Mouse (Mus musculus): ENCODE results near the gene Noto. TPM values are rescaled to one million over a fixed set of nuclear protein-coding genes. Genes with fewer than 3 reads are reported as not detected.

Gene Noto
- total and polyA plus RNA-seq, 3 experiments: not detected

- TF ChIP-seq POLR2AphosphoS2 (IDR thresholded peaks at IDR 0.05; ENCODE audit: low read length) (no peak), ELF1 (IDR thresholded peaks at IDR 0.05; ENCODE audit: low read depth, low read length) (0 out of 2 replicates have a peak, but pooled peaks have one; percentile 42)
Measured at GRCm38 (mm10) chr6:85410771-85411273, 12.9 kb upstream of the Noto start (continued).

GRCm38 (mm10) chr6:85415829-85416228, 7.9 kb upstream of the Noto start:
- H3K27ac ChIP-seq (ENCODE audit: control insufficient read depth, low read depth, low read length): no peak overlapping the region
- no peak for TF ChIP-seq JUND (IDR thresholded peaks at IDR 0.05; ENCODE audit: low read depth, low read length)
- no peak for TF ChIP-seq ZKSCAN1 (IDR thresholded peaks at IDR 0.05; ENCODE audit: low read depth, low read length)
- TF ChIP-seq MYB (IDR thresholded peaks at IDR 0.05; ENCODE audit: low read depth, low read length): no peak
- TF ChIP-seq ETS1 (IDR thresholded peaks at IDR 0.05; ENCODE audit: low read depth, low read length): no peak
- no peak for TF ChIP-seq CTCF (IDR thresholded peaks at IDR 0.05 in 2 of 3, conservative IDR thresholded peaks at IDR 0.05 in 1 of 3; ENCODE audit: control insufficient read depth in 1 of 3, insufficient read depth in 1 of 3, low read depth in 2 of 3, low read length in 3 of 3, poor library complexity in 1 of 3, severe bottlenecking in 1 of 3)
- TF ChIP-seq MAX (IDR thresholded peaks at IDR 0.05; ENCODE audit: low read length): no peak
- TF ChIP-seq SMC3 (IDR thresholded peaks at IDR 0.05; ENCODE audit: low read depth, low read length): no peak
- TF ChIP-seq POLR2AphosphoS5 (IDR thresholded peaks at IDR 0.05; ENCODE audit: borderline replicate concordance, low read depth, low read length): no peak
- no peak for TF ChIP-seq NRF1 (IDR thresholded peaks at IDR 0.05; ENCODE audit: insufficient read depth, low read depth, low read length, poor library complexity, severe bottlenecking)
- no peak for TF ChIP-seq CHD1 (IDR thresholded peaks at IDR 0.05; ENCODE audit: low read depth, low read length)
- H3K9ac ChIP-seq (ENCODE audit: control insufficient read depth, low read depth, low read length, poor library complexity, severe bottlenecking): no peak overlapping the region
- no peak for DNase-seq (ENCODE audit: low read depth, low spot score)
- H3K9me3 ChIP-seq (replicated peaks; ENCODE audit: insufficient read depth, low read length): no peaks in the 10 kb centered on the region
- no peak overlapping the region for H3K4me3 ChIP-seq (ENCODE audit: control insufficient read depth in 1 of 2, insufficient read depth in 1 of 2, low read depth in 2 of 2, low read length in 2 of 2)
- no peaks in the 10 kb centered on the region for H3K79me2 ChIP-seq (ENCODE audit: control insufficient read depth, insufficient read depth, low read length, poor library complexity)
- H3K27me3 ChIP-seq (ENCODE audit: control insufficient read depth in 1 of 2, insufficient read depth in 2 of 2, low read length in 2 of 2): peaks cover 7 to 11% of the 10 kb centered on the region in 2 experiments
- H3K4me1 ChIP-seq (ENCODE audit: control insufficient read depth in 1 of 2, insufficient read depth in 2 of 2, low read length in 2 of 2): no peaks in the 10 kb centered on the region
- no peaks in the 10 kb centered on the region for H3K36me3 ChIP-seq (ENCODE audit: control insufficient read depth in 1 of 2, insufficient read depth in 2 of 2, low read length in 2 of 2)

GRCm38 (mm10) chr6:85419150-85419549, 4.5 kb upstream of the Noto start:
- H3K27me3 ChIP-seq (ENCODE audit: control insufficient read depth in 1 of 2, insufficient read depth in 2 of 2, low read length in 2 of 2): peaks cover 7 to 16% of the 10 kb centered on the region in 2 experiments
- no peak for DNase-seq (ENCODE audit: low read depth, low spot score)
- H3K36me3 ChIP-seq (ENCODE audit: control insufficient read depth in 1 of 2, insufficient read depth in 2 of 2, low read length in 2 of 2): no peaks in the 10 kb centered on the region
- H3K4me3 ChIP-seq (ENCODE audit: control insufficient read depth in 1 of 2, insufficient read depth in 1 of 2, low read depth in 2 of 2, low read length in 2 of 2): no peak overlapping the region
- H3K9ac ChIP-seq (ENCODE audit: control insufficient read depth, low read depth, low read length, poor library complexity, severe bottlenecking): no peak overlapping the region
- no peak for TF ChIP-seq USF1 (IDR thresholded peaks at IDR 0.05; ENCODE audit: low read depth, low read length)
- TF ChIP-seq USF2 (IDR thresholded peaks at IDR 0.05; ENCODE audit: borderline replicate concordance in 1 of 2, insufficient read depth in 1 of 2, low read depth in 1 of 2, low read length in 2 of 2): no peak
- TF ChIP-seq RCOR1 (IDR thresholded peaks at IDR 0.05; ENCODE audit: low read depth, low read length): no peak
- TF ChIP-seq ZKSCAN1 (IDR thresholded peaks at IDR 0.05; ENCODE audit: low read depth, low read length): no peak
- TF ChIP-seq MYB (IDR thresholded peaks at IDR 0.05; ENCODE audit: low read depth, low read length): no peak
- TF ChIP-seq BHLHE40 (IDR thresholded peaks at IDR 0.05; ENCODE audit: borderline replicate concordance, low read depth, low read length): no peak
- no peak for TF ChIP-seq MAX (IDR thresholded peaks at IDR 0.05; ENCODE audit: low read length)
- TF ChIP-seq UBTF (IDR thresholded peaks at IDR 0.05; ENCODE audit: borderline replicate concordance, insufficient read depth, low read depth, low read length): no peak
- no peak for TF ChIP-seq KAT2A (conservative IDR thresholded peaks at IDR 0.05; ENCODE audit: low read depth, low read length)
- TF ChIP-seq POLR2AphosphoS2 (IDR thresholded peaks at IDR 0.05; ENCODE audit: low read length): no peak
- TF ChIP-seq ELF1 (IDR thresholded peaks at IDR 0.05; ENCODE audit: low read depth, low read length): no peak
- TF ChIP-seq CHD1 (IDR thresholded peaks at IDR 0.05; ENCODE audit: low read depth, low read length): no peak
- no peak for TF ChIP-seq POLR2AphosphoS5 (IDR thresholded peaks at IDR 0.05; ENCODE audit: borderline replicate concordance, low read depth, low read length)
- no peak for TF ChIP-seq CHD2 (IDR thresholded peaks at IDR 0.05; ENCODE audit: low read length)
- no peak for TF ChIP-seq TCF12 (IDR thresholded peaks at IDR 0.05; ENCODE audit: low read depth, low read length)
- no peak for TF ChIP-seq NRF1 (IDR thresholded peaks at IDR 0.05; ENCODE audit: insufficient read depth, low read depth, low read length, poor library complexity, severe bottlenecking)
- no peak for TF ChIP-seq ETS1 (IDR thresholded peaks at IDR 0.05; ENCODE audit: low read depth, low read length)
- TF ChIP-seq MYC (IDR thresholded peaks at IDR 0.05; ENCODE audit: low read depth, low read length): no peak
- TF ChIP-seq JUND (IDR thresholded peaks at IDR 0.05; ENCODE audit: low read depth, low read length): no peak
- no peaks in the 10 kb centered on the region for H3K79me2 ChIP-seq (ENCODE audit: control insufficient read depth, insufficient read depth, low read length, poor library complexity)
- H3K9me3 ChIP-seq (replicated peaks; ENCODE audit: insufficient read depth, low read length): no peaks in the 10 kb centered on the region
- H3K4me1 ChIP-seq (ENCODE audit: control insufficient read depth in 1 of 2, insufficient read depth in 2 of 2, low read length in 2 of 2): no peaks in the 10 kb centered on the region
- no peak overlapping the region for H3K27ac ChIP-seq (ENCODE audit: control insufficient read depth, low read depth, low read length)
